Comparison of ENCODE assay signal across 12 mouse cellular contexts in the genomic region with DNA sequence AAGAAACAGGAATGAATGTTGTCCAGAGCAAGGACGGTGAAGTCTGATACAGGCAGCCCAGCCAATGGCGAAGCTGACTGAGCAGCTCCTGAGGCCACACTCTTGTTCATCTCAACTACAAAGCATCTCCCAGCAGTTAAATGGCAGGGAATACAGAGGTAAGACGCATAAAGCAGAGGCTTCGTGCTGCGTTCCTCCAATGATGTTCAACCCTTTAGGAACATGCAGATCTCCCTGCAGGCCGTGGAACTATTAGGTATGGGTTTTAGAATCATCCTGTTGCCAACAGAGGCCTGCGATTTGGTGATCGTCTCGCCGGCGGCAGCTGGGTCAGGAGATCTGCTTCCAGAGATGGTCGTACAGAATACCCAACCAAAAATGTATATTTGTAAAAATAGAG. TPM values are rescaled to one million over a fixed set of nuclear protein-coding genes. Genes with fewer than 3 reads are reported as not detected.
DNase-seq lines count a peak whose midpoint lies in the region; ATAC-seq and TF ChIP-seq lines count a peak whose summit lies in the region.
"Had no signal": no experiment of that assay in that cellular context is flagged by ENCODE, and none has a peak within 500 bp of the region (broad histone marks: within the 10 kb centered on the region; RNA-seq: fewer than 3 reads in every experiment).

No protein-coding gene starts in this region.

- TF ChIP-seq CTCF in lung, embryonic 14.5 days (IDR thresholded peaks at IDR 0.05; ENCODE audit: low read depth): no peak

- H3K4me3 ChIP-seq in heart, embryonic 10.5 days: no peak overlapping the region
- no peak overlapping the region for H3K4me3 ChIP-seq in lung, embryonic 14.5 days (ENCODE audit: low read depth, low read length)
- H3K4me3 ChIP-seq in forebrain, embryonic 13.5 days: no peak overlapping the region
- no peak overlapping the region for H3K4me3 ChIP-seq in midbrain, embryonic 13.5 days (replicated peaks)

- H3K4me1 ChIP-seq in heart, embryonic 10.5 days: peaks cover 58% of the 10 kb centered on the region
- H3K4me1 ChIP-seq in lung, embryonic 14.5 days (ENCODE audit: insufficient read depth): peaks cover 44% of the 10 kb centered on the region
- peaks cover 72% of the 10 kb centered on the region for H3K4me1 ChIP-seq in forebrain, embryonic 13.5 days
- peaks cover 34% of the 10 kb centered on the region for H3K4me1 ChIP-seq in midbrain, embryonic 13.5 days (replicated peaks)

- DNase-seq in heart, embryonic 10.5 days (ENCODE audit: low spot score): no peak
- DNase-seq in heart, adult 18-20 months: no peak
- DNase-seq in lung, embryonic 14.5 days: no peak
- no peak for DNase-seq in lung, postnatal 14 days
- DNase-seq in Muller cell, postnatal 12 days (ENCODE audit: inconsistent ontology term): no peak
- DNase-seq in spleen, postnatal 10 days (ENCODE audit: low spot score in 2 of 2): no peak
- DNase-seq: gastrocnemius, postnatal 36 days; thymus, adult 18-20 months had no signal

- peak overlapping the region; percentile 18; the same call in 1 of the 2 replicates for H3K4me2 ChIP-seq in lung, embryonic 14.5 days
- peak overlapping the region; percentile 45 for H3K4me2 ChIP-seq in forebrain, embryonic 13.5 days
- H3K4me2 ChIP-seq in midbrain, embryonic 13.5 days (replicated peaks): no peak overlapping the region

- ATAC-seq in lung, embryonic 14.5 days (ENCODE audit: insufficient read depth): no peak
- ATAC-seq in forebrain, embryonic 13.5 days: no peak
- no peak for ATAC-seq in midbrain, embryonic 13.5 days
- ATAC-seq: activated CD4-positive, CD25-positive, alpha-beta regulatory T cell, adult 4 months had no signal

- no peaks in the 10 kb centered on the region for H3K27me3 ChIP-seq in heart, embryonic 10.5 days (ENCODE audit: insufficient read depth, poor library complexity, severe bottlenecking)
- H3K27me3 ChIP-seq in lung, embryonic 14.5 days (ENCODE audit: insufficient read depth, low read length): no peaks in the 10 kb centered on the region
- H3K27me3 ChIP-seq in forebrain, embryonic 13.5 days: no peaks in the 10 kb centered on the region
- no peaks in the 10 kb centered on the region for H3K27me3 ChIP-seq in midbrain, embryonic 13.5 days

- peaks cover 33% of the 10 kb centered on the region for H3K36me3 ChIP-seq in heart, embryonic 10.5 days
- H3K36me3 ChIP-seq in lung, embryonic 14.5 days (ENCODE audit: insufficient read depth): peaks cover 3% of the 10 kb centered on the region; the same call in 1 of the 2 replicates
- no peaks in the 10 kb centered on the region for H3K36me3 ChIP-seq in forebrain, embryonic 13.5 days (ENCODE audit: poor library complexity, severe bottlenecking)
- no peaks in the 10 kb centered on the region for H3K36me3 ChIP-seq in midbrain, embryonic 13.5 days
- H3K36me3 ChIP-seq: G1E had no signal

- WGBS in heart, embryonic 10.5 days: 75% methylated on average over 12 of the region's 12 CpGs
- 67% methylated on average over 12 of the region's 12 CpGs for WGBS in lung, embryonic 14.5 days
- WGBS in forebrain, embryonic 13.5 days: 9% methylated on average over 12 of the region's 12 CpGs
- 52% methylated on average over 12 of the region's 12 CpGs for WGBS in midbrain, embryonic 13.5 days

- no peak overlapping the region for H3K9ac ChIP-seq in lung, embryonic 14.5 days
- H3K9ac ChIP-seq in forebrain, embryonic 13.5 days: peak overlapping the region; percentile 45; the same call in 1 of the 2 replicates
- H3K9ac ChIP-seq in midbrain, embryonic 13.5 days (replicated peaks): no peak overlapping the region

- no peaks in the 10 kb centered on the region for H3K9me3 ChIP-seq in heart, embryonic 10.5 days
- no peaks in the 10 kb centered on the region for H3K9me3 ChIP-seq in lung, embryonic 14.5 days (ENCODE audit: low read depth, low read length)
- H3K9me3 ChIP-seq in forebrain, embryonic 13.5 days (replicated peaks): no peaks in the 10 kb centered on the region
- no peaks in the 10 kb centered on the region for H3K9me3 ChIP-seq in midbrain, embryonic 13.5 days

- peak overlapping the region; percentile 87 for H3K27ac ChIP-seq in heart, embryonic 10.5 days
- peak overlapping the region; percentile 52 for H3K27ac ChIP-seq in lung, embryonic 14.5 days (ENCODE audit: low read depth)
- H3K27ac ChIP-seq in forebrain, embryonic 13.5 days: peak overlapping the region; percentile 82
- peak overlapping the region; percentile 77 for H3K27ac ChIP-seq in midbrain, embryonic 13.5 days

RNA-seq across cellular contexts. Expression of a gene that starts 59.6 kb away (rescaled TPM):
- polyA plus RNA-seq in heart, embryonic 10.5 days (2016; fragmentation: Nextera tagmentation; extraction: Ambion mirVana): 33.2 and 82.1 TPM in 2 replicates
- total RNA-seq in heart, adult 18-20 months (2021): not detected
- 13.8 and 13.9 TPM in 2 replicates for polyA plus RNA-seq in lung, embryonic 14.5 days (2014; fragmentation: Nextera tagmentation; extraction: Ambion mirVana)
- polyA plus RNA-seq in forebrain, embryonic 13.5 days (2015; fragmentation: Nextera tagmentation; extraction: Ambion mirVana): 12.1 and 15.1 TPM in 2 replicates
- 3.6 and 4.2 TPM in 2 replicates for polyA plus RNA-seq in midbrain, embryonic 13.5 days (2015; fragmentation: Nextera tagmentation; extraction: Ambion mirVana)
- total RNA-seq: gastrocnemius, postnatal 36 days had no signal
- polyA plus RNA-seq: G1E had no signal
